Mouse (Mus musculus) CH12F3 (cell line): ENCODE results near the gene Cage1.

ENCODE experiments used
- in situ Hi-C: fragments of 300-500 bp; cut with MboI; formaldehyde crosslinking; loops from 2 replicates; pipeline ENCODE4 v1.14.3; 2020; ENCODE audit warnings: low sequenced_read_pairs

Gene Cage1

GRCm38 (mm10) chr13:38012436-38012835 lies 24.4 kb downstream of the Cage1 start:
- in situ Hi-C loops: no loop called here

- in situ Hi-C loops: no loop called here
Measured at GRCm38 (mm10) chr13:38010444-38010910, 26.4 kb downstream of the Cage1 start.

GRCm38 (mm10) chr13:38009721-38010408 lies 27.0 kb downstream of the Cage1 start:
- in situ Hi-C loops: no loop called here

GRCm38 (mm10) chr13:38007972-38008371 lies 28.9 kb downstream of the Cage1 start:
- in situ Hi-C loops: no loop called here

GRCm38 (mm10) chr13:38002461-38002860 lies 34.4 kb downstream of the Cage1 start:
- in situ Hi-C loops: no loop called here

- in situ Hi-C loops: no loop called here
Measured at GRCm38 (mm10) chr13:37999713-38000112, 37.2 kb downstream of the Cage1 start.

GRCm38 (mm10) chr13:37994405-37994749 lies 42.5 kb downstream of the Cage1 start:
- in situ Hi-C loops: no loop called here

GRCm38 (mm10) chr13:37993704-37994404 lies 43.0 kb downstream of the Cage1 start, which contains the start of gene Ssr1:
Gene Ssr1 (minus strand): TSS chr13:37994217.
- in situ Hi-C loops: no loop called here

GRCm38 (mm10) chr13:37993376-37993703 lies 43.5 kb downstream of the Cage1 start:
- in situ Hi-C loops: no loop called here

GRCm38 (mm10) chr13:37992638-37993371 lies 44.1 kb downstream of the Cage1 start:
- in situ Hi-C loops: no loop called here

- in situ Hi-C loops: no loop called here
Measured at GRCm38 (mm10) chr13:37989701-37990100, 47.2 kb downstream of the Cage1 start.

GRCm38 (mm10) chr13:37986166-37986565 lies 50.7 kb downstream of the Cage1 start:
- in situ Hi-C loops: no loop called here

- in situ Hi-C loops: no loop called here
Measured at GRCm38 (mm10) chr13:37981063-37981462, 55.8 kb downstream of the Cage1 start.

- in situ Hi-C loops: no loop called here
Measured at GRCm38 (mm10) chr13:37980346-37980745, 56.5 kb downstream of the Cage1 start.

GRCm38 (mm10) chr13:37979506-37979905 lies 57.4 kb downstream of the Cage1 start:
- in situ Hi-C loops: no loop called here

- in situ Hi-C loops: no loop called here
Measured at GRCm38 (mm10) chr13:37974731-37975130, 62.1 kb downstream of the Cage1 start.

GRCm38 (mm10) chr13:37974036-37974435 lies 62.8 kb downstream of the Cage1 start:
- in situ Hi-C loops: no loop called here

GRCm38 (mm10) chr13:37970887-37971530 lies 65.9 kb downstream of the Cage1 start:
- in situ Hi-C loops: no loop called here

- in situ Hi-C loops: no loop called here
Measured at GRCm38 (mm10) chr13:37969988-37970387, 66.9 kb downstream of the Cage1 start.

- in situ Hi-C loops: no loop called here
Measured at GRCm38 (mm10) chr13:37969337-37969736, 67.5 kb downstream of the Cage1 start.

GRCm38 (mm10) chr13:37967565-37967964 lies 69.3 kb downstream of the Cage1 start:
- in situ Hi-C loops: no loop called here
